Mouse (Mus musculus): Measurements from ENCODE around the gene Ankrd27. TPM values are rescaled to one million over a fixed set of nuclear protein-coding genes. Genes with fewer than 3 reads are reported as not detected.

The Ankrd27 gene
- 10 to 100 TPM in 1 of 2 experiments, 1 to 10 TPM in 1; 8.0 to 18.2 TPM for polyA plus RNA-seq (2012; fragmentation: generic; extraction: Trizol)

GRCm38 (mm10) chr7:35586055-35586905 lies at the start of gene Ankrd27:
Ankrd27 (plus strand) TSS chr7:35586244.

GRCm38 (mm10) chr7:35537562-35537961 lies 48.5 kb upstream of the Ankrd27 start, which contains the start of gene Tdrd12:
Tdrd12 (minus strand) TSS chr7:35537745.

GRCm38 (mm10) chr7:35556205-35556603 lies 29.8 kb upstream of the Ankrd27 start, which contains the start of gene Nudt19:
Nudt19 (minus strand) TSS chr7:35556304.

DNA sequence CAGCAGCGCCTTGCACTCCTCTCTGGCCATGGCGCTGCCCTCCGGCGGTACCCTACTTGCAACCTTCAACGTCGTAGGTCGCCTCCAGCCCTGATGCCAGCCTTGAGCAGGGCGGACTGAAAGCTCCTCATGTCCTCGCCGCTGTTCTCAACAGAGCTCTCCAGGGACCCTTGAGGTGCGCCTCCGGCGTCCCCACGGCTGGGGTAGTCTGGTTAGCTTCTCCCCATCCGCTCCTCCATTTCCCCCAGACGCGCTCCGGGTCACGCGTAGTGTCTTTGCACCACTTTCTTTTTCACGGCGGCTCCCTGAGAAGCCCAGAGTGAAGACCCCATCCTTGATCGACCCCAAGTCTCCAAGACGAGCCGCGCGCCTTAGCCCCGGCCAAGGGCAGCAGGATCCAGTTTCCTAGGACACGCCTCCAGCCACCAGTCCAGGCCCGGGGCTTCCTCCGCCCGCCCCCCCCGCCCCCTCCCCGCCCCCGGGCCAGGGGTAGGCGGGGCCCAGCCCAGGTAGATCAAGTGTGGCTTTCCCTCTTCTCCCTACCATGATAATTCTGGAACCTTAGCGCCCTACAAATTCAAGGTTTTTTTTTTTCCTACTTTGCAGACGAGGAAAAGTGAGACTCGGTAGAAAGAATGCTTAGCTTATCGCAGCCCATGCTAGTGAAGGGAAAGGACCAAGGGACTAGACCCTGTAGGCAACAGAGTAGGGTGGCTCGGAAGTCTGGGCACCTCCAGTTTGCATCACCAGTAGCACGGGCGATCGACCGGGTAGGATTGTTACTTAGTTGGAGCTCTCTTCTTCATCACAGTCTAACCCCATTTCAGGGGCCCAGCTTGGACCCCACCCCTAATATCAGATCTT lies 621 bp upstream of the Ankrd27 start, which contains the start of gene Rgs9bp:
Rgs9bp (minus strand) TSS at position 392 of the 864 bp plus-strand sequence.

DNA sequence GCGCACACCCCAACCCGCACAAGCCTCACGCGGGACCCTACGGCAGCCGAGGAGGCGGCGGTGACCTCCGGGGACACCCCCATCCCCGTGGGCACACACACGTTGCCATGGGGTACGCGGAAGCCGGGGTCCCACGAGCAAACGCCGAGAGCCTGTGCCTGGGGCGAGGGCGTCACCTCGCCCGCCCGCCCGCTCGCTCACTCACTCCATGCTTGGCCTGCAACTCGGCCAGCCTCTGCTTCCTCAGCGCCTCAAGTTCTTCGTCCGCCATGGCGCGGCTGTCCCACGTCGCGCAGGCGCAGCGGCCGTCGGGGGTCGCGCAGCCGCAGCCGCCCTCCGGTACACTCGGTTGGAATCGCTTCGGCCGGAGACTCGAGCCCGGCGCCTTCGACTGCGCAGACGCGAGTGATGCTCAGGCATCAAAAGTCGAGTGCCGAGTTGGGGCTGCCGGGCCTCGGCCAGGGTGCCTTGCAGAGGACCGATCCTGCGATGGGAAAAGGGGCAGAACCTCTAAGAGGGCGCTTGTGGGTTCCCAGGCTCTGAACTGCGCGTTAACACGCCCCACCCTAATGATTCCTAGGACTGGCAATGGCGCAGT lies 61.2 kb downstream of the Ankrd27 start, which contains the start of gene Pdcd5:
Pdcd5 (minus strand) TSS at position 421 of the 598 bp plus-strand sequence.

Other genes with a start within 250 kb of the Ankrd27 start
- 10 to 100 TPM; 10.1 to 11.8 TPM for gene Faap24, start 189.4 kb upstream of the Ankrd27 start, polyA plus RNA-seq (2012; fragmentation: generic; extraction: Trizol)
- 10 to 100 TPM; 16.5 to 45.1 TPM for gene Cep89, start 189.2 kb upstream of the Ankrd27 start, polyA plus RNA-seq (2012; fragmentation: generic; extraction: Trizol)
- not detected for gene Slc7a9, start 137.4 kb upstream of the Ankrd27 start, polyA plus RNA-seq (2012; fragmentation: generic; extraction: Trizol)
- gene Tdrd12, start 48.5 kb upstream of the Ankrd27 start, polyA plus RNA-seq (2012; fragmentation: generic; extraction: Trizol) = not detected
- gene Nudt19, start 29.9 kb upstream of the Ankrd27 start, polyA plus RNA-seq (2012; fragmentation: generic; extraction: Trizol) = 10 to 100 TPM in 1 of 2 experiments, 1 to 10 TPM in 1; 8.2 to 22.5 TPM
- under 1 TPM; 0.04 to 0.35 TPM for gene Rgs9bp, start 662 bp upstream of the Ankrd27 start, polyA plus RNA-seq (2012; fragmentation: generic; extraction: Trizol)
- gene Pdcd5, start 61.3 kb downstream of the Ankrd27 start, polyA plus RNA-seq (2012; fragmentation: generic; extraction: Trizol) = 100 to 1,000 TPM in 1 of 2 experiments, 10 to 100 TPM in 1; 48.8 to 139 TPM
- 1 to 10 TPM; 1.6 to 8.5 TPM for gene Dpy19l3, start 168.2 kb downstream of the Ankrd27 start, polyA plus RNA-seq (2012; fragmentation: generic; extraction: Trizol)
- gene Zfp507, start 216.8 kb downstream of the Ankrd27 start, polyA plus RNA-seq (2012; fragmentation: generic; extraction: Trizol) = 1 to 10 TPM; 1.2 to 4.5 TPM